Mouse (Mus musculus): Measurements from ENCODE around the gene Vat1l.

DNA sequence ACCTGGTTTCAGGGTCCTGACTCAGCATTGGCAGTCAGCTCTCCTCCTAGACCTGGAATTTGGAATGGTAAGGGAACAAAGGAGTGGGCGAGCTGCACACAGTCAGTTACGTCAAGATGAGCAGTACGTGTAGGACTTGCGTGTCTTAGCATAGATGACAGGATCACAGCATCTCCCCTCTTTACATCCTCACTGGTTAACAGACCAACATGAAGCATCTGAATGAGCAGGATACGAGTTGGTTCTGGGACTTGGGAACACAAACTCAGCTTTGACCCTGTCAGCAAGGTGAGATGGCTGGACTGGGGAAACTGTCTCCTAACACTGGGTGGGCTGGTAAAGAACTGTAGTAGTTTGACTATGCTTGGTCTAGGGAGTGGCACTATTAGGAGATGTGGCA is 193.9 kb downstream of the Vat1l start:
- TF ChIP-seq POLR2A (IDR thresholded peaks at IDR 0.05; ENCODE audit: insufficient read depth, low read depth, low read length) (no peak), CTCF (IDR thresholded peaks at IDR 0.05; ENCODE audit: insufficient read depth, low read depth, low read length) (no peak)

Measured in olfactory bulb, adult 2 months (tissue).